In genomic region chr6:87226315-87226714, GRCm38 (mm10) we compare ENCODE assay signal across 26 mouse cellular contexts.
A peak's percentile ranks its signal among the peaks of the same experiment; 100 is the strongest.
DNase-seq lines count a peak whose midpoint lies in the region; ATAC-seq and TF ChIP-seq lines count a peak whose summit lies in the region.
"Had no signal": no experiment of that assay in that cellular context is flagged by ENCODE, and none has a peak within 500 bp of the region (broad histone marks: within the 10 kb centered on the region; RNA-seq: fewer than 3 reads in every experiment).

No protein-coding gene starts in this region.

- H3K27ac ChIP-seq in gastrocnemius, adult 2 months = peak overlapping the region; percentile 31; the same call in 1 of the 2 replicates
- peak overlapping the region; percentile 69 for H3K27ac ChIP-seq in left cerebral cortex, adult 2 months
- peak overlapping the region; percentile 67; the same call in 1 of the 2 replicates for H3K27ac ChIP-seq in embryonic facial prominence, embryonic 13.5 days
- 0 out of 2 replicates have a peak overlapping the region, but pooled peaks have one; percentile 61 for H3K27ac ChIP-seq in stomach, postnatal 0 days (replicated peaks)
- no peak overlapping the region for H3K27ac ChIP-seq in hindbrain, postnatal 0 days
- H3K27ac ChIP-seq: forebrain, embryonic 10.5 days; heart, embryonic 10.5 days; heart, embryonic 15.5 days had no signal

- H3K4me3 ChIP-seq in gastrocnemius, adult 2 months = no peak overlapping the region
- H3K4me3 ChIP-seq in left cerebral cortex, adult 2 months = no peak overlapping the region
- H3K4me3 ChIP-seq in embryonic facial prominence, embryonic 13.5 days = no peak overlapping the region
- H3K4me3 ChIP-seq in stomach, postnatal 0 days (ENCODE audit: low read depth, low read length) = no peak overlapping the region
- no peak overlapping the region for H3K4me3 ChIP-seq in hindbrain, postnatal 0 days (ENCODE audit: low read length)
- H3K4me3 ChIP-seq: forebrain, embryonic 10.5 days; heart, embryonic 10.5 days; heart, embryonic 15.5 days had no signal

- TF ChIP-seq EP300 in stomach, postnatal 0 days (optimal IDR thresholded peaks at IDR 0.05) = no peak

- DNase-seq in gastrocnemius, adult 2 months = no peak
- DNase-seq in gastrocnemius, adult 18-20 months (ENCODE audit: low spot score) = no peak
- DNase-seq in left cerebral cortex, adult 2 months (ENCODE audit: extremely low spot score in 1 of 2, low spot score in 2 of 2) = peak in 1 of 2 experiments; percentile 15
- no peak for DNase-seq in left cerebral cortex, postnatal 10 days (ENCODE audit: extremely low spot score in 1 of 2, low spot score in 2 of 2)
- no peak for DNase-seq in stomach, postnatal 0 days (ENCODE audit: low spot score)
- no peak for DNase-seq in hindbrain, postnatal 0 days (ENCODE audit: low spot score)
- DNase-seq in thymus, postnatal 25 days = no peak
- DNase-seq: adrenal gland, postnatal 10 days; cerebellum, adult 11 months; cerebellum, adult 9-11 months; gastrocnemius, postnatal 25 days; heart, adult 11 months; kidney, postnatal 14 days; lung, postnatal 36 days; right cerebral cortex, postnatal 4 days had no signal

- 75% methylated on average over 4 of the region's 4 CpGs for WGBS in embryonic facial prominence, embryonic 13.5 days
- WGBS in stomach, postnatal 0 days = 70% methylated on average over 4 of the region's 4 CpGs
- 85% methylated on average over 4 of the region's 4 CpGs for WGBS in hindbrain, postnatal 0 days

- no peak overlapping the region for H3K9ac ChIP-seq in embryonic facial prominence, embryonic 13.5 days
- no peak overlapping the region for H3K9ac ChIP-seq in stomach, postnatal 0 days (ENCODE audit: low read length)
- no peak overlapping the region for H3K9ac ChIP-seq in hindbrain, postnatal 0 days (replicated peaks; ENCODE audit: low read length)
- H3K9ac ChIP-seq: heart, embryonic 15.5 days had no signal

- intact Hi-C loops in gastrocnemius, adult 2 months (cut with DNase I) = no loop called here
- intact Hi-C loops in left cerebral cortex, adult 2 months (cut with DNase I) = no loop called here
- intact Hi-C loops in left cerebral cortex, postnatal 10 days (cut with DNase I) = no loop called here

- no peak overlapping the region for H3K4me2 ChIP-seq in embryonic facial prominence, embryonic 13.5 days
- H3K4me2 ChIP-seq in stomach, postnatal 0 days (replicated peaks; ENCODE audit: low read depth) = no peak overlapping the region
- no peak overlapping the region for H3K4me2 ChIP-seq in hindbrain, postnatal 0 days (ENCODE audit: low read depth, low read length)
- H3K4me2 ChIP-seq: heart, embryonic 15.5 days; liver, embryonic 11.5 days; midbrain, embryonic 11.5 days had no signal

- no peak for ATAC-seq in embryonic facial prominence, embryonic 13.5 days (ENCODE audit: insufficient number of reproducible peaks, insufficient read depth, low FRiP score, low TSS enrichment, low read depth)
- no peak for ATAC-seq in stomach, postnatal 0 days (ENCODE audit: low FRiP score, low TSS enrichment)
- ATAC-seq in hindbrain, postnatal 0 days = no peak
- ATAC-seq: forebrain, embryonic 16.5 days; hindbrain, embryonic 16.5 days; intestine, embryonic 16.5 days; midbrain, embryonic 16.5 days had no signal

- H3K27me3 ChIP-seq in embryonic facial prominence, embryonic 13.5 days = no peaks in the 10 kb centered on the region
- H3K27me3 ChIP-seq in stomach, postnatal 0 days (ENCODE audit: control insufficient read depth, insufficient read depth, low read length) = no peaks in the 10 kb centered on the region
- no peaks in the 10 kb centered on the region for H3K27me3 ChIP-seq in hindbrain, postnatal 0 days (ENCODE audit: insufficient read depth, low read length)
- H3K27me3 ChIP-seq: heart, embryonic 15.5 days; Patski had no signal

- H3K36me3 ChIP-seq in embryonic facial prominence, embryonic 13.5 days = peaks cover 39% of the 10 kb centered on the region
- no peaks in the 10 kb centered on the region for H3K36me3 ChIP-seq in stomach, postnatal 0 days (ENCODE audit: control insufficient read depth, insufficient read depth, low read length)
- H3K36me3 ChIP-seq in hindbrain, postnatal 0 days (ENCODE audit: insufficient read depth, low read length) = no peaks in the 10 kb centered on the region
- H3K36me3 ChIP-seq: forebrain, embryonic 10.5 days; heart, embryonic 15.5 days had no signal

- no peak for TF ChIP-seq CTCF in gastrocnemius, adult 2 months (IDR thresholded peaks at IDR 0.05)
- TF ChIP-seq CTCF in left cerebral cortex, adult 2 months (IDR thresholded peaks at IDR 0.05) = no peak; the same call in 1 of the 2 replicates
- no peak for TF ChIP-seq CTCF in stomach, postnatal 0 days (IDR thresholded peaks at IDR 0.05; ENCODE audit: low read depth)
- no peak for TF ChIP-seq CTCF in hindbrain, postnatal 0 days (IDR thresholded peaks at IDR 0.05; ENCODE audit: low read depth)

- H3K9me3 ChIP-seq in embryonic facial prominence, embryonic 13.5 days = peaks cover 7% of the 10 kb centered on the region; the same call in 1 of the 2 replicates
- H3K9me3 ChIP-seq in stomach, postnatal 0 days (ENCODE audit: control insufficient read depth, low read length) = no peaks in the 10 kb centered on the region
- 0 out of 2 replicates have a peak, but pooled peaks cover 3% of the 10 kb centered on the region for H3K9me3 ChIP-seq in hindbrain, postnatal 0 days (ENCODE audit: low read length)
- H3K9me3 ChIP-seq: forebrain, embryonic 10.5 days; heart, embryonic 10.5 days; heart, embryonic 15.5 days had no signal

- H3K4me1 ChIP-seq in embryonic facial prominence, embryonic 13.5 days = peaks cover 30% of the 10 kb centered on the region
- no peaks in the 10 kb centered on the region for H3K4me1 ChIP-seq in stomach, postnatal 0 days (replicated peaks; ENCODE audit: control insufficient read depth, insufficient read depth)
- no peaks in the 10 kb centered on the region for H3K4me1 ChIP-seq in hindbrain, postnatal 0 days (ENCODE audit: insufficient read depth, low read length)
